Mouse (Mus musculus) heart, postnatal 4 days (tissue): ENCODE data around the gene Sema4d. TPM values are rescaled to one million over a fixed set of nuclear protein-coding genes. Genes with fewer than 3 reads are reported as not detected.

ENCODE experiments used
- DNase-seq: peaks from one replicate; pipeline ENCODE4 v3.0.0; 2021
- total RNA-seq, 2 experiments: library from RNA; stranded (reverse); gene quantifications; 2 replicates each; pipeline ENCODE4 v1.2.3; 2021

Gene Sema4d
- total RNA-seq, 2 experiments from 2014 or later = 54.7 to 61.4 TPM

GRCm38 (mm10) chr13:51725446-51725845 is 68.1 kb downstream of the Sema4d start:
- DNase-seq = no peak

- no peak for DNase-seq
Observed at GRCm38 (mm10) chr13:51724566-51724965, 69.0 kb downstream of the Sema4d start.

- no peak for DNase-seq
Observed at GRCm38 (mm10) chr13:51723114-51723513, 70.4 kb downstream of the Sema4d start.

- no peak for DNase-seq
Observed at GRCm38 (mm10) chr13:51720556-51720955, 73.0 kb downstream of the Sema4d start.

- no peak for DNase-seq
Observed at GRCm38 (mm10) chr13:51719256-51719655, 74.3 kb downstream of the Sema4d start.

- peak; percentile 70 for DNase-seq
Observed at GRCm38 (mm10) chr13:51716350-51717263, 76.9 kb downstream of the Sema4d start.

- no peak for DNase-seq
Observed at GRCm38 (mm10) chr13:51712022-51712421, 81.5 kb downstream of the Sema4d start.

- no peak for DNase-seq
Observed at GRCm38 (mm10) chr13:51710738-51711137, 82.8 kb downstream of the Sema4d start.

- DNase-seq = no peak
Observed at GRCm38 (mm10) chr13:51705882-51706854, 87.4 kb downstream of the Sema4d start.

- no peak for DNase-seq
Observed at GRCm38 (mm10) chr13:51703893-51704292, 89.7 kb downstream of the Sema4d start.

GRCm38 (mm10) chr13:51698318-51698717 is 95.2 kb downstream of the Sema4d start:
- DNase-seq = no peak

GRCm38 (mm10) chr13:51697897-51698296 is 95.7 kb downstream of the Sema4d start:
- DNase-seq = no peak

GRCm38 (mm10) chr13:51697455-51697854 is 96.1 kb downstream of the Sema4d start:
- DNase-seq = peak; percentile 17

- no peak for DNase-seq
Observed at GRCm38 (mm10) chr13:51696481-51696880, 97.1 kb downstream of the Sema4d start.

- DNase-seq = no peak
Observed at GRCm38 (mm10) chr13:51688688-51689087, 104.9 kb downstream of the Sema4d start.

GRCm38 (mm10) chr13:51686966-51687365 is 106.6 kb downstream of the Sema4d start:
- DNase-seq = no peak

- no peak for DNase-seq
Observed at GRCm38 (mm10) chr13:51685290-51685966, 108.1 kb downstream of the Sema4d start.

- DNase-seq = no peak
Observed at GRCm38 (mm10) chr13:51681634-51682033, 111.9 kb downstream of the Sema4d start.

- DNase-seq = no peak
Observed at GRCm38 (mm10) chr13:51681076-51681475, 112.5 kb downstream of the Sema4d start.

GRCm38 (mm10) chr13:51679332-51679731 is 114.2 kb downstream of the Sema4d start:
- no peak for DNase-seq

- no peak for DNase-seq
Observed at GRCm38 (mm10) chr13:51678687-51679086, 114.9 kb downstream of the Sema4d start.

GRCm38 (mm10) chr13:51677630-51678185 is 115.8 kb downstream of the Sema4d start:
- DNase-seq = no peak
